Mouse (Mus musculus): Measurements from ENCODE around the gene Wipf3. TPM values are rescaled to one million over a fixed set of nuclear protein-coding genes. Genes with fewer than 3 reads are reported as not detected.

Gene Wipf3
- polyA plus RNA-seq, 1 experiment from 2014 or later, result 4.8 TPM

DNA sequence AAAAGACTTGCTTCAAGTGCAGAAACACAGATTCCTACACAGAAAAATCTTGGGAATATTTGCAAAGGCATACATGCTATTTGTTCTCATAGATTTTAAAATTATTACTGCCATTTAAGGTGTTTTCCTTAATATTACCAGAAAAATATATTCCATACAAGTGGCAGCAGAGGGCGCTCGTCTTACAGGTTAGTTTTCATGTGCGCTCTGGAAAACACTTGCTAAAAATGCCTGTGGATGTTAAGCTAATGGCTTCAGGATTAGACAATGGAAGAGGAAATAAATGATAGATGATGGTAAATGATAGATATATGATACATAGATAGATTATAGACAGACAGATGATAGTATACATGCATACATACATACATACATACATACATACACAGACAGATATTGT, 37.6 kb upstream of the Wipf3 start:
- DNase-seq (peak; percentile 93), ATAC-seq (ENCODE audit: low FRiP score, low TSS enrichment) (no peak)
- Histone ChIP-seq H3K27ac (replicated peaks; ENCODE audit: low read depth, low read length) (no peak overlapping the region; the same call in 1 of the 2 replicates), H3K4me1 (ENCODE audit: control insufficient read depth, insufficient read depth, low read length) (no peaks in the 10 kb centered on the region), H3K9me3 (ENCODE audit: control insufficient read depth, low read length) (no peaks in the 10 kb centered on the region), H3K27me3 (ENCODE audit: control insufficient read depth, insufficient read depth, low read length) (no peaks in the 10 kb centered on the region), H3K4me2 (ENCODE audit: low read length) (no peak overlapping the region), H3K36me3 (ENCODE audit: control insufficient read depth, insufficient read depth, low read length) (no peaks in the 10 kb centered on the region), H3K4me3 (replicated peaks; ENCODE audit: low read depth, low read length) (no peak overlapping the region), H3K9ac (replicated peaks; ENCODE audit: low read length) (no peak overlapping the region)
- WGBS, result 1% methylated on average over 3 of the region's 3 CpGs

GRCm38 (mm10) chr6:54393886-54394285, 35.5 kb upstream of the Wipf3 start:
- no peak overlapping the region for H3K27ac ChIP-seq (replicated peaks; ENCODE audit: low read depth, low read length)
- 80% methylated on average over 6 of the region's 6 CpGs for WGBS
- H3K9me3 ChIP-seq (ENCODE audit: control insufficient read depth, low read length), result no peaks in the 10 kb centered on the region
- H3K4me2 ChIP-seq (ENCODE audit: low read length), result no peak overlapping the region
- H3K36me3 ChIP-seq (ENCODE audit: control insufficient read depth, insufficient read depth, low read length), result no peaks in the 10 kb centered on the region
- H3K4me3 ChIP-seq (replicated peaks; ENCODE audit: low read depth, low read length), result no peak overlapping the region
- H3K27me3 ChIP-seq (ENCODE audit: control insufficient read depth, insufficient read depth, low read length), result no peaks in the 10 kb centered on the region
- H3K4me1 ChIP-seq (ENCODE audit: control insufficient read depth, insufficient read depth, low read length), result no peaks in the 10 kb centered on the region
- ATAC-seq (ENCODE audit: low FRiP score, low TSS enrichment) (no peak), DNase-seq (no peak)
- H3K9ac ChIP-seq (replicated peaks; ENCODE audit: low read length), result no peak overlapping the region

GRCm38 (mm10) chr6:54399194-54399923, 30.0 kb upstream of the Wipf3 start:
- H3K9me3 ChIP-seq (ENCODE audit: control insufficient read depth, low read length), result no peaks in the 10 kb centered on the region
- ATAC-seq (ENCODE audit: low FRiP score, low TSS enrichment) (no peak), DNase-seq (peak; percentile 72)
- H3K4me3 ChIP-seq (replicated peaks; ENCODE audit: low read depth, low read length), result no peak overlapping the region
- H3K27ac ChIP-seq (replicated peaks; ENCODE audit: low read depth, low read length), result 0 out of 2 replicates have a peak overlapping the region, but pooled peaks have one; percentile 55
- no peaks in the 10 kb centered on the region for H3K27me3 ChIP-seq (ENCODE audit: control insufficient read depth, insufficient read depth, low read length)
- no peak overlapping the region for H3K9ac ChIP-seq (replicated peaks; ENCODE audit: low read length)
- H3K4me2 ChIP-seq (ENCODE audit: low read length), result no peak overlapping the region
- no peaks in the 10 kb centered on the region for H3K36me3 ChIP-seq (ENCODE audit: control insufficient read depth, insufficient read depth, low read length)
- 44% methylated on average over 11 of the region's 11 CpGs for whole genome bisulfite sequencing
- H3K4me1 ChIP-seq (ENCODE audit: control insufficient read depth, insufficient read depth, low read length), result no peaks in the 10 kb centered on the region

DNA sequence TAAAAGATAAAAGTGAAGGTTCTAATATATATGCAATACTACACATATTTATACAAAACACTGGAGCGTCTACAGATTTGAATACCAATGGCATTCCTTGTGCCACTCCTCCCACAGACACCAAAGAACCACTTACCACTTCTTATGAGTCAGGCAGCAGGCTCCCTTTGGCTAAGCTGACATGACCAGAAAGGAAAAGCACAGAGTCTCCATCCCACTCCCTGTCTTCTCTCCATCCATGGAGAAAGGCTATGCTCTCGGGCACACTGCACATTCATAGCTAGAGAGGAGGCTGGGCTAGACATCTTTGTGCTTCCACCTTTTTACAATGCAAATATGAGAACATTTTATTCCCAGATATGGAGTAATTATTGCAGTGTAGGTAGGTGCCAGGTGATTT, 27.9 kb upstream of the Wipf3 start:
- Histone ChIP-seq H3K27me3 (ENCODE audit: control insufficient read depth, insufficient read depth, low read length) (no peaks in the 10 kb centered on the region), H3K9me3 (ENCODE audit: control insufficient read depth, low read length) (no peaks in the 10 kb centered on the region), H3K9ac (replicated peaks; ENCODE audit: low read length) (no peak overlapping the region), H3K36me3 (ENCODE audit: control insufficient read depth, insufficient read depth, low read length) (no peaks in the 10 kb centered on the region), H3K27ac (replicated peaks; ENCODE audit: low read depth, low read length) (no peak overlapping the region), H3K4me2 (ENCODE audit: low read length) (no peak overlapping the region), H3K4me1 (ENCODE audit: control insufficient read depth, insufficient read depth, low read length) (no peaks in the 10 kb centered on the region), H3K4me3 (replicated peaks; ENCODE audit: low read depth, low read length) (no peak overlapping the region)
- DNase-seq (no peak), ATAC-seq (ENCODE audit: low FRiP score, low TSS enrichment) (no peak)
- 65% methylated on average over 2 of the region's 2 CpGs for WGBS

DNA sequence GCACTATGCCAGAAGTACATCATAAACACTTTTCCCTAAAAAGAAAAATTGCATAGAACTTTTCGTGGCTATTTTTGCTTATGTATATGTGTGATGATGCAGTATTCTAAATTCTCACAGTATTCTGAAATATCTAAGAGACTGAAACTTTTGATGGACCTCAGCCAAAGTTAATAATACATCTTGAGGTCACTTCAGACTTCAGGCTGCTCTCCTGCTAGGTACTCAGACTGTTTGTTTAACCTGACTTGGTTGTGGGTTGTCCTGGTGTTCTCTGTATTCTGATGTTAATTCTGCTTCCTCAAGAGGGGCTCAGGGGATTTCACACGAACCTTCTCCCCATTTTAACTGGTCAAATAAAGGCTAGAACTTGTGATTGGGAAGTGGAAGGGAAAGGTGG, 24.5 kb upstream of the Wipf3 start:
- no peaks in the 10 kb centered on the region for H3K9me3 ChIP-seq (ENCODE audit: control insufficient read depth, low read length)
- H3K27ac ChIP-seq (replicated peaks; ENCODE audit: low read depth, low read length), result no peak overlapping the region

DNA sequence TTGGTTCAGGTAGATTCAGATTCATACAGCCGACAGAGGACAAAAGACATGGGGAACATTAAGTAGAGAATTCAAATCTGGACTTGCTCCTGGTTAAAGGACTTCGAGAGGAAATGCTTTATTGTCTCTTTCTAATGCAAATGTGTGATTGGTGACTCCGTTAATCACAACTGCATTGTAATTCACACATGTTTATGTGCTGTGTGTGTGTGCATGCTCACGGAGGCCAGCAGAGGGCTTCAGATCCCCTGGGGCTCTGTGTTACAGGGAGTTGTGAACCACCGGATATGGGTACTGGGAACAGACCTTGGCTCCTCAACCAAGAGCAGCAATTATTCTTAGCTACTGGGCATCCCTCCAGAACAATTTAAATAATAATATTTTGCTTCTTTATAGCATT, 23.3 kb upstream of the Wipf3 start:
- H3K27me3 ChIP-seq (ENCODE audit: control insufficient read depth, insufficient read depth, low read length), result no peaks in the 10 kb centered on the region
- ATAC-seq (ENCODE audit: low FRiP score, low TSS enrichment) (no peak), DNase-seq (no peak)
- no peak overlapping the region for H3K4me3 ChIP-seq (replicated peaks; ENCODE audit: low read depth, low read length)
- no peaks in the 10 kb centered on the region for H3K4me1 ChIP-seq (ENCODE audit: control insufficient read depth, insufficient read depth, low read length)
- no peak overlapping the region for H3K27ac ChIP-seq (replicated peaks; ENCODE audit: low read depth, low read length)
- H3K9me3 ChIP-seq (ENCODE audit: control insufficient read depth, low read length), result no peaks in the 10 kb centered on the region
- no peak overlapping the region for H3K9ac ChIP-seq (replicated peaks; ENCODE audit: low read length)
- H3K4me2 ChIP-seq (ENCODE audit: low read length), result no peak overlapping the region
- 83% methylated on average over 5 of the region's 5 CpGs for WGBS
- no peaks in the 10 kb centered on the region for H3K36me3 ChIP-seq (ENCODE audit: control insufficient read depth, insufficient read depth, low read length)

More for the DNA sequence above, 24.5 kb upstream of the Wipf3 start:
- Histone ChIP-seq H3K27me3 (ENCODE audit: control insufficient read depth, insufficient read depth, low read length) (no peaks in the 10 kb centered on the region), H3K36me3 (ENCODE audit: control insufficient read depth, insufficient read depth, low read length) (no peaks in the 10 kb centered on the region), H3K4me1 (ENCODE audit: control insufficient read depth, insufficient read depth, low read length) (no peaks in the 10 kb centered on the region), H3K4me3 (replicated peaks; ENCODE audit: low read depth, low read length) (no peak overlapping the region), H3K4me2 (ENCODE audit: low read length) (no peak overlapping the region), H3K9ac (replicated peaks; ENCODE audit: low read length) (no peak overlapping the region)
- no peak for DNase-seq
- ATAC-seq (ENCODE audit: low FRiP score, low TSS enrichment), result no peak
- WGBS, result 62% methylated on average over 2 of the region's 2 CpGs

- H3K4me1 ChIP-seq (ENCODE audit: control insufficient read depth, insufficient read depth, low read length), result no peaks in the 10 kb centered on the region
- H3K36me3 ChIP-seq (ENCODE audit: control insufficient read depth, insufficient read depth, low read length), result no peaks in the 10 kb centered on the region
- no peaks in the 10 kb centered on the region for H3K27me3 ChIP-seq (ENCODE audit: control insufficient read depth, insufficient read depth, low read length)
- no peaks in the 10 kb centered on the region for H3K9me3 ChIP-seq (ENCODE audit: control insufficient read depth, low read length)
- ATAC-seq (ENCODE audit: low FRiP score, low TSS enrichment) (no peak), DNase-seq (no peak)
- H3K4me3 ChIP-seq (replicated peaks; ENCODE audit: low read depth, low read length), result no peak overlapping the region
- no peak overlapping the region for H3K4me2 ChIP-seq (ENCODE audit: low read length)
- no peak overlapping the region for H3K27ac ChIP-seq (replicated peaks; ENCODE audit: low read depth, low read length)
- H3K9ac ChIP-seq (replicated peaks; ENCODE audit: low read length), result no peak overlapping the region
- WGBS, result 56% methylated on average over 6 of the region's 6 CpGs
Observed at GRCm38 (mm10) chr6:54409271-54409670, 20.1 kb upstream of the Wipf3 start.

DNA sequence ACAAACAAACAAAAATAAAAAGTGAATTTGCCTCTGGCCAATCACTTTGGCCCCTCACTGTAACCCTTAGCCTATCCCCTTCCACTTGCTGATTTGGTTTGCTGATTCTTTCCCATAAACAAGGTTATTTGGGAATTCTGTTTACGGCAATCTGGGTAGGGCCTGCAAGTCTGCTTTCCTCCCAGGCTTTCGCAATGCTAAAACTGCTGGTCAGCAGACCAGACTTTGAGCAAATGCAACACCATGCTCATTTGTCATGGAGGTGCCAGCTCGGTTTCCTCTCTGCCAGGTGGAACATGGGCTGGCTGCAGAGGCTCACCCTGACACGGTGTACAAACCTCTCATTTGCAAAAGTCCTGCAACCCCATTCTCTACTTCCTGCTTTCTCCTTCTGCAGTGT, 19.0 kb upstream of the Wipf3 start:
- Histone ChIP-seq H3K9ac (replicated peaks; ENCODE audit: low read length) (no peak overlapping the region), H3K4me3 (replicated peaks; ENCODE audit: low read depth, low read length) (no peak overlapping the region)
- 90% methylated on average over 4 of the region's 4 CpGs for WGBS

GRCm38 (mm10) chr6:54411591-54411990, 17.8 kb upstream of the Wipf3 start:
- Histone ChIP-seq H3K4me2 (ENCODE audit: low read length) (no peak overlapping the region), H3K27ac (replicated peaks; ENCODE audit: low read depth, low read length) (no peak overlapping the region), H3K9me3 (ENCODE audit: control insufficient read depth, low read length) (no peaks in the 10 kb centered on the region), H3K4me1 (ENCODE audit: control insufficient read depth, insufficient read depth, low read length) (no peaks in the 10 kb centered on the region), H3K27me3 (ENCODE audit: control insufficient read depth, insufficient read depth, low read length) (no peaks in the 10 kb centered on the region), H3K36me3 (ENCODE audit: control insufficient read depth, insufficient read depth, low read length) (no peaks in the 10 kb centered on the region), H3K9ac (replicated peaks; ENCODE audit: low read length) (no peak overlapping the region), H3K4me3 (replicated peaks; ENCODE audit: low read depth, low read length) (no peak overlapping the region)
- no peak for ATAC-seq (ENCODE audit: low FRiP score, low TSS enrichment)
- no peak for DNase-seq
- 79% methylated on average over 8 of the region's 8 CpGs for WGBS

More for the DNA sequence above, 19.0 kb upstream of the Wipf3 start:
- Histone ChIP-seq H3K9me3 (ENCODE audit: control insufficient read depth, low read length) (no peaks in the 10 kb centered on the region), H3K4me2 (ENCODE audit: low read length) (no peak overlapping the region), H3K27ac (replicated peaks; ENCODE audit: low read depth, low read length) (no peak overlapping the region), H3K36me3 (ENCODE audit: control insufficient read depth, insufficient read depth, low read length) (no peaks in the 10 kb centered on the region), H3K27me3 (ENCODE audit: control insufficient read depth, insufficient read depth, low read length) (no peaks in the 10 kb centered on the region), H3K4me1 (ENCODE audit: control insufficient read depth, insufficient read depth, low read length) (no peaks in the 10 kb centered on the region)
- ATAC-seq (ENCODE audit: low FRiP score, low TSS enrichment), result no peak
- DNase-seq, result no peak

All from midbrain, embryonic 14.5 days (tissue).